Mouse (Mus musculus) A20 (cell line): ENCODE results near the gene Mapk8ip2.

Experiments
- DNase-seq: peaks from one replicate; pipeline ENCODE4 v3.0.0-alpha.2; 2011; ENCODE audit warnings: low read depth, low spot score

The Mapk8ip2 gene

DNA sequence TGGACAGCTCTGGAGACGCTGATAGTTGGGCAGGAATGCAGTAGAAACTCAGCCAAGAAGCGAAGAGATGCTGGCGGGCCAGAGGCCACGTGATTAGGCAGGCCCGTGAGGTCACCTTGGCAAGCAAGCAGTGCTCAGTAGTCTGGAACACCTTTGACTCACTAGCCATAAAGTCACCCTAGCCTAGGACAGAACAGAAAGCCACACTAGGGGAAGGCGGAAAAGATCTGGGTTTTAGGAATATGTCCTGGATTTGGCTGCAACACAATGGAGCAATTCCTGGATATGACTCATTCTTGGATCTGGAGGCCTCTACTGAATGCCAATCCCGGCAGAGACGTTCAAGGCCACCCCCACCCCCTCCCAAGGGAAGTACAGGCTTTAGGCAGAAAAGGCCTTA, 26.9 kb downstream of the Mapk8ip2 start:
- DNase-seq = no peak

DNA sequence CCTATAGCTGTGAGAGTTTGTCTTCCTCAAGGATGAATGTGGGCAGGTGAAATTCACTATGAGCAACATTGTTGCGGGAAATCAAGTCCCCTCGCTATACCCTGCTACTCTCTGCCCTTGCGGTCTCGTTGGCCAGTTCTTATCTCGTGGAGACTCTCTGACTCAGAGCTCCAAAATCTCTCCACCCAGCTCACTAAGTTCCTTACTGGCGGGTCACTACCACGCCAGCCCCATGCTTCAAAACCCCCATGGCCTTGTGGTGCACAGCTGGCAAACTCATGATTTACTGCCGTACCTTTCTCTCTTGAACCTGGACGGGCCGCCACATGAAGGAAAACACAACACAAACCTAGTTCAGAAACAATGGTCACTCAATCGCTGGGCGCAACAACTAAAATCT, 34.5 kb downstream of the Mapk8ip2 start:
- DNase-seq = no peak

DNA sequence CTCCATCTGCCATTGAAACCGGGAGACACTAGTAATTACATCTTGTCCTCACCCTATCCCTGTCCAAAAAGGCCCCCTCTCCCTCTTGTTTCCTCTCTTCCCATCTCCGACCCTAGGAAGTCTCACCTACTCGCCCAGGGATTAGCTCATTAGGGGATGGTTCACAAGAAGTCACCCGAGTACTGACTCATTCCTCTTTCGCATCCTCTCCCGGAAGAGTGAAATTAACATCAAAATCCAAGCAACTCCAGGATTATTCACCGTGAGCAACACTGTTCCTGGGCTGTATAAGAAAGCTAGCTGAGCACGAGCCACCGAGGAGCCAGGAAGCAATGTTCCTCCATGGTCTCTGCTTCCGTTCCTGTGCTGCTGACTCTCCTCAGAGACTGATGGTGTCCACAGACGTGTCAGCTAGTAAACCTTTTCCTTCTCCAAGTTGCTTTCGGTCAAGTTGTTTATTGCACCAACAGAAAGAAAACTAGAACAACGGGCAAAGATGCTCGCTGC, 35.0 kb downstream of the Mapk8ip2 start:
- no peak for DNase-seq

DNA sequence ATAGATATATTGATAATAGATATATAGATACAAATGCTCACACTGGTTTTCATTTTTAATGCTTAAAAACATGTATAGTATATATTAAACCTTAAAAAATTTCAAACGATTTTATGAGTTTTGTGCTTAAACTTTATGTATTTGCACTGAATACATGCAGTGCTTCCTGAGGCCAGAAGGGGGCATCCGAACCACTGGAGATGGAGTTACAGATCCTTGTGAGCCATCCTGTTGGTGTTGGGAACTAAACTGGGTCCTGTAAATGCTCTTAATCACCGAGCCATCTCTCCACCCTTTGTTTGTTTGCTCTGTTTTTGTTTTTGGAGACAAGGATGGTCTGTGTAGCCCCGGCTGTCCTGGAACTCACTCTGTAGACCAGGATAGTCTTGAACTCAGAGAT, 41.3 kb downstream of the Mapk8ip2 start:
- DNase-seq = peak; percentile 39

DNA sequence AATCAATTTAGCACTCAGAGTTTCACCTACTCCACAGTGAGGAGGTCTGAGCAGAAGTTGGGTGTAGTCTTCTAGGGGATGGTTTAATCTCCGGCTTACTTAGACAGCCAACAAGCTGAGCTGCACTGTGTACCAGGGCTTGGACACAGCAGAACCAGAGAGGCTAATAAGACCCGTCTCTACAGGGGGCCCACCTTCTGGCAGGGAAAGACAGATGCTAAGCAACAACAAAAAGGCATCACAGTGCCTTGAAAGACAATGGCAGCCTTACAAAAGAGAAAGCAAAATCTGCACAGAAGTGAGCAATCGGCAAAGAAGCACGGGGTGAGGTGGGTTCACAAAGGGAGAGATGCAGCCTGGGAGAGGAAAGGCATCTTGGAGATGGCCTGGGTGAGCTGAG, 42.4 kb downstream of the Mapk8ip2 start:
- no peak for DNase-seq

DNA sequence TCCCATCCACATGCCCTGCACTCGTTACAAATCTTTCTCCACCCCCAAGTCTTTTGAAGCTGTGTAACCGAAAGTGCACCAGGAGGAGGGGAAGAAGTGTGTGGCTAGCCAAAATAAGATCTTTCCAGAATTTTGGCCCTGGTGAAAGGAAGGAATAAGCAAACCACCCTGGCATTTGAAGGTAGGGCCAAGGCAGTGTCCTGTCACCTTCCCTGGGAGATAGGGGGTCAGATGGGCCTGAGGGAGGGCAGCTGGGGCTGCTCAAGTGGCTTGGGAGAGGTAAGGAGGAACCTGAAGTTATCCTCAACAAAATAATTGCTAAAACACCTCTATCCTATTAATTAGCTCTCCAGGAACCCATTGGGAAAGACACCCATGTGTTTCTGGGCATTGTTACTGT, 43.1 kb downstream of the Mapk8ip2 start:
- DNase-seq = no peak

DNA sequence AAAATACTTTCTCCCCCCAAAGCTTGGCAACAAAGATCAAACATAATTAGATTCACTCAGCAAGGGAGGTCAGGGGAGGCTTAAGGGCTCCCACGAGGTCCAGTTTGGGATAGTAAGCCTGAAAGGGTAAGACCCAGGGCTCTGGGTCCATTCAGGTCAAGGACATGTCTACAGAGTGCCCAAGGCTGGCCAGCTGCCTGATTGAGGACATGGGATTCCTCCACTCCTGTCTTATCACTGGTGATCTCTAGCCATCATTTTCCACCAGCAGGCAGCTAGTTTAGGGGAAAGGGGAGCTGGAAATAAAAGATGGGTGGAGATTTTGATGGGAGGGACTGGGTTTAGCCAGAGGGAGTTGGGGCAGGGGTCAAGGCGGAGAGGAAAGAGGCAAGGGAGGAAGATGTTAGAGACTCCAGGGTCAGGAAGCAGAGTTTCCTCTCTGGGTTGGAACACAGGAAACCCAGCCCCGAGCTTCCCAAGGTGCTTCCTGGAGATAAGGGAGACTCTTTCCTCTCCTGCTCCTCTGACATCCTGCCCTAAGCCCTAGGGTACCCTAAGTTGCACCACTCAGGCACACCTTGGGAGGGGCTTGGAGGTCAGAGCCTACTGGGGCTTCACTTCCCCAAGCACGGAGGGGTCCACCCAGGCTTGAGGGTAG, 43.8 kb downstream of the Mapk8ip2 start:
- no peak for DNase-seq

DNA sequence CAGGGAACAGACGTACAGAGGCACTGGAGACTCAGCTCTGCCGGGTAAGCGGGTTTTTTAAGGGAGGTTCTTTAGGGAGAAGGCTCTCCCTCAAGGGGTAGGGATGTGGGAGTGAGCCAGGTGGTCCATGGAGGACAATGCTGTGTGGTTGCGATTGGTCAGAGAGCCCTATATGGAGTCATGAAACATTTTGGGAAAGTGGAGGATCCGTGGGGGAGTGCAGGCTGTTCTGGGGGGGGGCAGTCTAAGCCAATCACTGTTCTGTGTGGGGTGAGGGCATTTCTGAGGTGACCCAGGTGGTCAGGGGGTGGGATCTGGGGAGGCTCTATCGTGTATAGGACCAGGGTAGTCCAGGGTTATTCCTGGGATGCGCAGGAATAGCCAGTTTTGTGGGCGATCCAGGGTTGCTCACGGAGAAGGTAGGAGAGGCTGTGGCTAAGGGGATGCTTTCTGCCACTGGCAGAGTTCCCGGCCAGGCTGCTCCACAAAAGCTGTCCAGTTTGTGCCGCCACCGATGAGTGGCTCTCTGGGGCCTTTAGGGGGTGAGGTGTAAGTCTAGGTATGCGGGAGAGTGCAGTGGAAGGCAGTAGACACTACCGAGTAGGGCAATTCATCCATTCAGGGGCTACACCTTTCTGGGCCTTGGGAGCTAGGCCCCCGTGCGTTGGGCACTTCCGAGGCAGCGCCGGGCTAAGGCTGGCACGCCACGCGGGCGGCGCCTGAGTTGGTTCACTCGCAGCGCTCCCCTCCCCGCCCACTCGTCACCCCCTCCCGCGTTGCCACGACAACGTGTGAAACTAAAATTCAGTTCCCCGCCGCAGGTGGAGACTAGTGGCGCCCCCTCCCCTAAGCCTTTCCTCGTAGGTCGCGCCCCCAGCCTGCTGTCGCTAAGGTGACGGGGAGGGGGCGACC, 44.6 kb downstream of the Mapk8ip2 start:
- DNase-seq = no peak

DNA sequence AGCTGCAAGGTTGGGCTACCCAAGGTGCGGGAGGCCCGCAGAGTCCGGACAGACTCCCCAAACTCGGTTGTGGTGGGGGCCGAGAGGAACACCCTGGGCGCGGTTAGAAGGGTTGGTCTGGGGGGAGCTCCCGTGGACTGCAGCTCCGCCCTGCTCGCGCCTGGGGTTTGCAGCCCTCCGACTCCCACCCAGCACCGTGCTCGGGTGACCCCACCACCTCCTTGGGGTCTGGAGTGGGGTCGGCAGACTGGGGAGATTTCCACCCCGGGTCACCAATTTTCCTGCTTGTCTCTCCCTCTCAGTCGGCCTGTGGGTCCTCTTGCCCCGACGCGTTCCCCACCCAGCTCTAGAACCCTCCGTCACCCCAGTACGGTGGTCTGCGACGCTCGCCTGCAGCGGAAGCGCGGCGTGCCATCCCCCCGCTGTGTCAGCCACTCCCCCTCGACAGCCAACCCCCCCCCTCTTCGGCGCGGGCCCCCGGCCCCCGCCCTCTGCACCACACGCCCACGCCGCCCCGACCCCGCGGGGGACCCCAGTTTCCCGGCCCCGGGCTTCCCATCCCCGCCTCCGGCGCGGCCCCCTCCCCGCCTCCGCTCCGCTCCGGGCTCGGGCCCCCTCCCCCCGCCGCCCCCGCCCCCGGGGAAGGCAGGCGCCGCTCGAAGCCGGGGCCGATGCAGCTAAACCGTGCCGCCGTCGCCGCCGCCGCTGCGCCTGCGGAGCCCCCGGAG, 45.4 kb downstream of the Mapk8ip2 start, which contains the start of gene Shank3:
Gene Shank3 (plus strand): TSS at position 663 of the 728 bp plus-strand sequence.
- no peak for DNase-seq

DNA sequence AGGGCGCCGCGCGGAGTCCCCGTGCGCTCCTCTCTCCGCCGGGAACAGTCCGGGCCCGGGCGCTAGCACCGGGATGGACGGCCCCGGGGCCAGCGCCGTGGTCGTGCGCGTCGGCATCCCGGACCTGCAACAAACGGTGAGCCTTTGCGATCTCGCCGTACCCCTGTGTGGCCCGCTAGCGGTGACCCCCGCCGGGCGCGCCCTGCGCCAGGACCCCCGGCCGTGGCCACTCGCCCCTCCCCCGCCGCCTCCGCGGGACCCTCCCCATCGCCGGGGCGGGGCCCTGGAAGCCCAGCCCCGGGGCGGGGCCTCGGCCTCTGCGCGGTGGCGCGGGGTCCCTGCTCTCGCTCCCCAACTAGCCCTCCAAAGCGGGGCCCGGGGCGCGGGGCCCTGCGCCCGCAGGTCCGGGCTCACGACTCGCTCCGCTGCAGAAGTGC, 46.1 kb downstream of the Mapk8ip2 start:
- no peak for DNase-seq

DNA sequence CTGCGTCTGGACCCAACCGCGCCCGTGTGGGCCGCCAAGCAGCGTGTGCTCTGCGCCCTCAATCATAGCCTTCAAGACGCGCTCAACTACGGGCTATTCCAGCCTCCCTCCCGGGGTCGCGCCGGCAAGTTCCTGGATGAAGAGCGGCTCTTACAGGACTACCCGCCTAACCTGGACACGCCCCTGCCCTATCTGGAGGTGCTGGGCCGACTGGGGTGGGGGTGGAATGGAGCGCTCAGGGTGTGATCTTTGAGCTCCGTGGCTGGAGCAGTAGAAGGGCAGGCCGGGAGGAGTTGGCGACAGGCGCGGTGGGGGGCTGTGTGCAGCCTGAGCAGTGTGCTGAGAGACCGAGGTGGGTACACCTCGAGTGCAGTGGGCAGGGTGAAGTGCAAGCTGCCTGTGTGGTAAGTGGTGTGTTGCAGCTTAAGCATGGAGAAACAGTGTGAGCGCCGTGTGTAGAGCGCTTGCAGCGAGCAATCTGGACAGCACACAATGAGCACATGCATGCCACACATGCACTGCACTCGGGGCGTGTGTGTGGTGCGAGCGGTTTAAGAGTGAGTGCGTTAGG, 46.6 kb downstream of the Mapk8ip2 start:
- DNase-seq = no peak

DNA sequence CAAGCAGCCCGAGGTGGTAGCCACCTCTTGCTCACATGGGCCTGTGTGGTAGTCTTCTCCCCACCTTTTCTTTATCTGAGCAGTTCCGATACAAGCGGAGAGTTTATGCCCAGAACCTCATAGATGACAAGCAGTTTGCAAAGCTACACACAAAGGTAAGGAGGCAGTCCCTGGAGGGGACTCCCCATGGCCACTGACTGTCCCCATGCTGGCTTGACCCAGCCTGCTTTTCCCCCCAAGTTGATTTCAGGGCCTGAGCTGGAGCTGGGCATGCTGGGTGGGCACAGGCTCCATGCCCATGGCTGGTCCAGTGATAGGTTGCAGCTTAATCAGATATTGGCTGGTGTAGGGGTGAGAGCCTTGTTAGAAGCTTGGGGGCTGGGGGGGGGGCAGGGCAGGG, 47.6 kb downstream of the Mapk8ip2 start:
- no peak for DNase-seq

DNA sequence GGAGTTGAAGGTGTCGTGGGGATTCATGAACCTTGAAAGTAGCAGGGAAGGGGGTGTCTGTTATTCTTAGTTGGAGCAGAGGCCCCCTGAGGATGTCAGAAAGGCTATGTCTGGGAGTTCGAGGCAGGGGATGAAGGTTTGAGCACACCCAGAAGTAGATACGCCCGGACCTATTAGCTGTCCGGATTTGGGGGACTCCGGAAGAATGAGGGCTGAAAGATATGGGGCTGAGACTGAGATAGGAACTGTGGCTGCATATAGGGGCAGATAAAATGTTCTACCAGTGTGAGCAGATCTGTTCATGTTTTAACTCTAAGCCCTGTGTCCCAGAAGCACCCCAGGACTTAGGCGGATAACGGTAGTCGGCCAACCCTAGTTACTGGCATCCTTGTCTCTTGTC, 51.1 kb downstream of the Mapk8ip2 start:
- no peak for DNase-seq

DNA sequence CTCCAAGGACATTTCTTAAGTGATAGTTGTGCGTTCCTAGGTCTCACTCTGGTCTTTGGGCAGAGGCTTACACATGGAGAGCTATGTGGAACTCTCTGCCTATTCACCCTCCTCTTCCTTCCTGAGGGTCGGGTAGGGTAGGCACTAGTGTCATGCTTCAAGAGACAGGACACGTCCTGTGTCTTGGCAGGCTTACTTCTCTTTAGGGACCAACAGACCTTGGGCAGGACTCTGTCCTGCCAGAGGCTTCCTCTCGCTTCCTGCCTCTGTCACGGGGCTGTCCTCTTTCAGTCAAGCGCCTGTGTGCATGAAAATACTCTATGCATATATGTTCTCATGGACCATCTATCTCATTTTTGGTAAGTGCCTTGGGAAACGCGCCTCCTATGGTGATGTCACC, 54.0 kb downstream of the Mapk8ip2 start:
- no peak for DNase-seq

DNA sequence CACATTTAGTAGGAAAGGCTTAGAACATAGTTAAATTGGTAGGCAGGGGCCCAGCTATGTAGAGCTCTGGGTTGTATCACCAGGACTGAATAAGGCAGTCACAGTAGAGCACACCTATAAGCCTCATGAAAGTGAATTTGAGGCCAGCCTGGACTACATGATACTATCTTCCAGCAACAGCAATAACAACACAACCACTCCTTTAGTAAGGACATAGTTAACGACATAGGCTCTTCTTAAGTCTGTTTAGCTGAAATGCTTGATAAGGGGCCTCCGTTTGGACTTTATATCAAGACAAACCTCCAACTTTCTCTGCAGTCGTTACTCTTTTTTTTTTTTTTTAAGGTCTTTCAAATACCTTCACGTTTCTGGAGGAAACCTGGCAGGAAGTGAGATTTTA, 59.0 kb downstream of the Mapk8ip2 start:
- DNase-seq = no peak
